Mouse (Mus musculus) heart, postnatal 25 days (tissue): ENCODE data around the gene Kif3a. TPM values are rescaled to one million over a fixed set of nuclear protein-coding genes. Genes with fewer than 3 reads are reported as not detected.

Experiments
- DNase-seq: peaks from one replicate; pipeline ENCODE4 v3.0.0; 2022; ENCODE audit warnings: low spot score
- intact Hi-C: fragments of 180-260 bp; cut with DNase I; formaldehyde crosslinking; loops from one replicate; pipeline ENCODE4 v1.15.1; 2025
- total RNA-seq, 2 experiments: library from RNA; stranded (reverse); gene quantifications; 2 replicates each; pipeline ENCODE4 v1.2.3; 2021

Kif3a gene
- total RNA-seq, 2 experiments from 2014 or later = 7.6 to 9.6 TPM

GRCm38 (mm10) chr11:53636183-53636646 is 69.0 kb downstream of the Kif3a start:
- no peak for DNase-seq
- intact Hi-C loops = no loop called here

- intact Hi-C loops = no loop called here
- no peak for DNase-seq
These were observed 70.0 kb downstream of the Kif3a start for GRCm38 (mm10) chr11:53637046-53637802.

GRCm38 (mm10) chr11:53637803-53638260 is 70.7 kb downstream of the Kif3a start:
- DNase-seq = no peak
- intact Hi-C loops = no loop called here

DNA sequence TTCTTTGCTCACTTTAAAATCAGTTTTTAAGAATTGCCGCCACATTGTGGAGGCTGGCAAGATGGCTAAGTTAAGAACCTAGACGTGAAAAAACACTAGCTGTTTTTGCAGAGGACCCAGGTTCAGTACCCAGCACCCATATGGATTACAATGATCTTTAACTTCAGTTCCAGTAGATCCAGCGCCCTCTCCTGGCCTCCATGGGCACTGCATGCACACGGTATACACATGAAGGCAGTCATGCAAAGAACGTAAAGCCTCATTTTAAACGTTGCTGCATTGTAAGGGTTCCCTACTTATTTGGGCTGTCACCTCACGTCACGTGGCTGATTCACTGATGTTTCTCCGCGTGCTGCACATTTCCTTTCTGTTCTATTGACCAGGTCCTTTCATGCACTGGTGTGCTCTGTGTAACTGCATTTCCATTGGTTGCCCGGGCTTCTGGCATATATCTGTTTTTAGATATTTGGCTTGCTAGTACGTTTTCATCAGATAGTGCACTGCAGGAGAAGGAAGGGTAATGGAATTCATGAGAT is 75.6 kb downstream of the Kif3a start:
- intact Hi-C loops = no loop called here
- DNase-seq = no peak

DNA sequence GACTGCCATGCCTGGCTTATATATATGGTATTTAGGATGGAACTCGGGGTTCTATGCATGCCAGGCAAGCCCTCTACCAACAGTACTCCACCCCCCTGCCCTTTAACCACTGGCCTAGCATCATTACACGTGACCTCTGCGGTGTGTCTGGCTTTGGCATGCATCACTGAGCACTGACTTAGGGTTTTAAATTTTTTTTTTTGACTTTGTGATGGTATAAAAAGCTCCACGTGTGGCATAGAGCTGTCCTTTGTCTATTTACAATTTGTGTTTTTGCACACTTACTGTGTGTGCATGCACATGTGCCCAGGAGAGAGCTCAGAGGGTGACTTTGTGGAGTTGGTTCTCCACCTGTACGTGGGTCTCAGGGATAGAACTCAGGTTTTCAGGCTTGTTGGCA is 76.8 kb downstream of the Kif3a start:
- DNase-seq = no peak
- intact Hi-C loops = no loop called here

DNA sequence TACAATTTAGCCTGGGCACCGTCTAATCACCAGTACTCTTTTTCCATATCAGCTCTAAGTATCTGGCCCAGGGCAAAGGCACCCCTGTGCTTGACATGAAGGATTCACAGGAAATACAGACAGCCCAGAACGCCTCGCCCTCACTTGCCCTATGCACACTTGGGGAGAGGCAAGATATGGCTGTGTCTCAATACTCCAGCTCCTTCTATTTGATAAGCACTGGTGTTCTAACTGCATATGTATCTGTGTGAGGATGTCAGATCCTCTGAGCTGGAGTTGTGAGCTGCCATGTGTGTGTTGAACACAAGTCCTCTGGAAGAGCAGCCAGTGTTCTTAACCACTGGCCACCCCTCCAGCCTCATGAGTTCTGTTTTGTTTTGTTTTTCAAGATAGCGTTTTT is 84.3 kb downstream of the Kif3a start:
- DNase-seq = no peak
- intact Hi-C loops = no loop called here

Other genes starting within 250 kb of the Kif3a start
- 1 to 10 TPM; 6.1 to 7.9 TPM for gene Zcchc10, start 242.7 kb upstream of the Kif3a start, total RNA-seq
- gene Aff4, start 216.5 kb upstream of the Kif3a start, total RNA-seq = 10 to 100 TPM; 84.5 to 91.1 TPM
- not detected for gene Leap2, start 144.2 kb upstream of the Kif3a start, total RNA-seq
- 1,000 to 10,000 TPM; 2,761 to 2,992 TPM for gene Uqcrq, start 136.5 kb upstream of the Kif3a start, total RNA-seq
- under 1 TPM; 0.22 to 0.68 TPM for gene Gdf9, start 136.4 kb upstream of the Kif3a start, total RNA-seq
- not detected for gene Gm10447, start 110.3 kb upstream of the Kif3a start, total RNA-seq
- under 1 TPM; 0.49 to 0.59 TPM for gene Shroom1, start 110.2 kb upstream of the Kif3a start, total RNA-seq
- not detected for gene Gm9837, start 96.9 kb upstream of the Kif3a start, total RNA-seq
- gene Gm9945, start 87.2 kb upstream of the Kif3a start, total RNA-seq = not detected
- under 1 TPM; 0.08 to 0.17 TPM for gene Sowaha, start 87.1 kb upstream of the Kif3a start, total RNA-seq
- 10 to 100 TPM; 32.0 to 37.0 TPM for gene Sept8, start 48.1 kb upstream of the Kif3a start, total RNA-seq
- not detected for gene Il4, start 51.3 kb downstream of the Kif3a start, total RNA-seq
- not detected for gene Il13, start 67.3 kb downstream of the Kif3a start, total RNA-seq
- 1 to 10 TPM; 6.3 to 6.7 TPM for gene Rad50, start 139.9 kb downstream of the Kif3a start, total RNA-seq
- not detected for gene Il5, start 153.4 kb downstream of the Kif3a start, total RNA-seq
- gene Irf1, start 202.6 kb downstream of the Kif3a start, total RNA-seq = 10 to 100 TPM; 13.7 to 21.1 TPM
- under 1 TPM in 1 of 2 experiments, not detected in 1; 0.31 TPM for gene Gm17334, start 205.8 kb downstream of the Kif3a start, total RNA-seq